Mouse (Mus musculus): ENCODE data around the gene Rbak. TPM values are rescaled to one million over a fixed set of nuclear protein-coding genes. Genes with fewer than 3 reads are reported as not detected.

Rbak gene
- polyA plus RNA-seq, 1 experiment, result 10.0 TPM

- peak; percentile 21; the same call in 1 of the 2 replicates for TF ChIP-seq CTCF (IDR thresholded peaks at IDR 0.05; ENCODE audit: extremely low read depth, insufficient read depth, low read length)
- no peak for TF ChIP-seq POLR2A (IDR thresholded peaks at IDR 0.05; ENCODE audit: extremely low read depth, insufficient read depth, low read length)
- no peak overlapping the region; the same call in 1 of the 2 replicates for H3K4me3 ChIP-seq (ENCODE audit: insufficient read depth, low read length)
- H3K4me1 ChIP-seq (ENCODE audit: control insufficient read depth, insufficient read depth, low read length), result no peaks in the 10 kb centered on the region
Measured at GRCm38 (mm10) chr5:143179179-143179578, 1.4 kb downstream of the Rbak start.

GRCm38 (mm10) chr5:143177541-143178200, 2.9 kb downstream of the Rbak start:
- TF ChIP-seq POLR2A (IDR thresholded peaks at IDR 0.05; ENCODE audit: extremely low read depth, insufficient read depth, low read length), result no peak
- 0 out of 2 replicates have a peak, but pooled peaks have one; percentile 7 for TF ChIP-seq CTCF (IDR thresholded peaks at IDR 0.05; ENCODE audit: extremely low read depth, insufficient read depth, low read length)
- Histone ChIP-seq H3K4me3 (ENCODE audit: insufficient read depth, low read length) (no peak overlapping the region), H3K27ac (ENCODE audit: insufficient read depth, low read length) (no peak overlapping the region), H3K4me1 (ENCODE audit: control insufficient read depth, insufficient read depth, low read length) (no peaks in the 10 kb centered on the region)

More at GRCm38 (mm10) chr5:143179179-143179578, 1.4 kb downstream of the Rbak start:
- H3K27ac ChIP-seq (ENCODE audit: insufficient read depth, low read length), result no peak overlapping the region

DNA sequence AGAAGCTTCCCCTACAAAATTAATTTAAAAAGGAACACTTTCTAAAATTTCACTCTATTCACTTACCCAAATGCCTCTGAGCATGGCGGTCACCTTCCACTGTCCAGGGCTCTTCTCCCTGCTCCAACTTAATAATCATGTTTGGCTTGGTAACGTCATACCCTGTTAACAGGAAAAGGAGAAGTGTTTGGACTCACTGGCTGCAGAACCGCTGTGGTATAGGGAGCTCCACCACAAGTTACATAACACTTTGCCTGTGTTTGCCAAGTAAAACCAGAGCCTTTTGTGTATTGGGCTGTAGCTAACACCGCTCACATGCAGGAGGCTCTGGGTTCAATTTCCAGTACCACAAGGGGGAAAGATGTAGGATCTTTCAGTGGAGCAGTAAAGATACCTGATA, 4.6 kb downstream of the Rbak start:
- Histone ChIP-seq H3K27ac (ENCODE audit: insufficient read depth, low read length) (no peak overlapping the region), H3K4me3 (ENCODE audit: insufficient read depth, low read length) (no peak overlapping the region), H3K4me1 (ENCODE audit: control insufficient read depth, insufficient read depth, low read length) (no peaks in the 10 kb centered on the region)
- TF ChIP-seq POLR2A (IDR thresholded peaks at IDR 0.05; ENCODE audit: extremely low read depth, insufficient read depth, low read length) (no peak), CTCF (IDR thresholded peaks at IDR 0.05; ENCODE audit: extremely low read depth, insufficient read depth, low read length) (no peak)

DNA sequence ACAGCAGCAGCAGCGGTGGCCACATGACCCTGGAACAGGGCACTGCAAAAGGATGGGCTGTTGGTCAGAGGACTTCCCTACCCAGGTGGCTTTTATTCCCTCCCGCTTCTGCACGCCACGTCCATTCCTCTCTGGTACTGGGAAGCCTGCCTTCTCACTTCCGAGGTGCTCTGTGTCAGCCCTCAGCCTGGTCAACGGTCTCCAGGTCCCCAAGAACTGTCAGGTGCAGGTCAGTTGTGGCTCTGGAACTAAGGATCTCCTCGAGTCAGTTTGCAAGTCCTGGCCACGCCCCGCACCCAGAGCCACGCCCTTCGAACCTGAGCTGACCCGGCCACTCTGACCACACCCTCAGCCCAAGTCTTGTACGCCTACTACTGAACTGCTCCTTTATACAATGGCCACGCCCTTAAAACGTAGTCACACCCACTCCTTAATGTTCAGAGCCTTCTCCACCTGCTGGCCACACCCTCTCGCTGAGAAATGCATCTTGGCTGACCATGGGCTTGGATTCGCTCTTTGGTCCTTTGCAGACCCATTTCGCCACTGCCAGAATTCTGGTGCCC, 15.0 kb downstream of the Rbak start:
- Histone ChIP-seq H3K4me1 (ENCODE audit: control insufficient read depth, insufficient read depth, low read length) (no peaks in the 10 kb centered on the region), H3K27ac (ENCODE audit: insufficient read depth, low read length) (no peak overlapping the region), H3K4me3 (ENCODE audit: insufficient read depth, low read length) (no peak overlapping the region)
- no peak for TF ChIP-seq POLR2A (IDR thresholded peaks at IDR 0.05; ENCODE audit: extremely low read depth, insufficient read depth, low read length)
- no peak for TF ChIP-seq CTCF (IDR thresholded peaks at IDR 0.05; ENCODE audit: extremely low read depth, insufficient read depth, low read length)

DNA sequence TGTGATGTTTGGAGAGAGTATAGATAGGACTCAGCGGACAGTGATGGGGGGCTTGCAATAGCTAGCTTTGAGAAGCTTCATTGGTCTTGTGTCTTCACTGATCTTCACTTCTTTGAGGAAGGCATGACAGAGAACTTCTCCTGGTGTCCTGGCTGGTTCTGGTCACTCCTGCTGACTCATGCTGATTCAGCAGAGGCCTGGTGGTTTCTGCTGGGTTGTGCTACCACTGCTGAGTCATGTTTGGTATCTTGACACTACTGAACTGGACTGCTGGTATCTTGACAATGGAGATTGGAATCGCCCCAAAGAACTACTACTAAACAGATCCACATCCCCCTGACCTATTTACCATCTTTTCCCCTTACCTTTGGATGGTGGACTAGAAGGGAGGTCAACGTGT, 25.0 kb downstream of the Rbak start:
- Histone ChIP-seq H3K4me1 (ENCODE audit: control insufficient read depth, insufficient read depth, low read length) (no peaks in the 10 kb centered on the region), H3K27ac (ENCODE audit: insufficient read depth, low read length) (no peak overlapping the region), H3K4me3 (ENCODE audit: insufficient read depth, low read length) (no peak overlapping the region)
- no peak for TF ChIP-seq POLR2A (IDR thresholded peaks at IDR 0.05; ENCODE audit: extremely low read depth, insufficient read depth, low read length)
- TF ChIP-seq CTCF (IDR thresholded peaks at IDR 0.05; ENCODE audit: extremely low read depth, insufficient read depth, low read length), result no peak

GRCm38 (mm10) chr5:143153756-143154155, 26.8 kb downstream of the Rbak start:
- no peak overlapping the region for H3K4me3 ChIP-seq (ENCODE audit: insufficient read depth, low read length)
- no peak overlapping the region for H3K27ac ChIP-seq (ENCODE audit: insufficient read depth, low read length)
- TF ChIP-seq CTCF (IDR thresholded peaks at IDR 0.05; ENCODE audit: extremely low read depth, insufficient read depth, low read length), result no peak
- no peak for TF ChIP-seq POLR2A (IDR thresholded peaks at IDR 0.05; ENCODE audit: extremely low read depth, insufficient read depth, low read length)
- no peaks in the 10 kb centered on the region for H3K4me1 ChIP-seq (ENCODE audit: control insufficient read depth, insufficient read depth, low read length)

DNA sequence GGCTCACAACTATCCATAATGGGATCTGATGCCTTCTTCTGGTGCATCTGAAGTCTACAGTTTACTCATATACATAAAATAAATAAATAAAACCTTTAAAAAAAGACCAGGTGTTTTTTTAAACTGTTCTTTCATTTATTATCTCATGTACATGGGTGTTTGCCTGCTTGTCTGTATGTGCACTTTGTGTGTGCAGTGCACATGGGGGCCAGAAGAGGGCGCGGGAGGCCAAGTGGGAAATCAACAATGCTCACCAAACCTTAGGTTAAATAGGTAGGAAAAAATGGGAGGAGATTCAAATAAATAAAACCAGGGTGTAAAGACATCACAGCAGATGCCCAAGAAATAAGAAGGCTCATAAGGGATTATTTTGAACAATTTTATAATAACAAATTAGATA, 30.5 kb downstream of the Rbak start:
- Histone ChIP-seq H3K4me1 (ENCODE audit: control insufficient read depth, insufficient read depth, low read length) (no peaks in the 10 kb centered on the region), H3K4me3 (ENCODE audit: insufficient read depth, low read length) (no peak overlapping the region), H3K27ac (ENCODE audit: insufficient read depth, low read length) (no peak overlapping the region)
- no peak for TF ChIP-seq POLR2A (IDR thresholded peaks at IDR 0.05; ENCODE audit: extremely low read depth, insufficient read depth, low read length)
- no peak for TF ChIP-seq CTCF (IDR thresholded peaks at IDR 0.05; ENCODE audit: extremely low read depth, insufficient read depth, low read length)

DNA sequence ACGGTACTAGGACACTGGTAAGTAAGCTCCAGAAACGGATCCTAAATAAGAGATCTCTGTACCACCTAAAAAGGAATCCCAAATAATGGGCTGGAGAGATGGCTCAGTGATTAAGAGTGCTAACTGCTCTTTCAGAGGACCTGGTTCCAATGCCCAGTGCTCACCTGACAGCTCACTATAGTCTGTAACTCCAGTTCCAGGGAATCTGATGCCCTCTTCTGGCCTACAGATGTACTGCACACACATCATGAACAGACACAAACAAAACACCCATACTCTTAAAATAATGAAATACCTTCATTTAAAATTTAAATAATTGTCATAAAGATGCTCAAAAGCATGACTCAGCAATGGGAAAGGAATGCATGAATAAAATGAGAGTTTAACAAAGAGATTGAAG, 31.0 kb downstream of the Rbak start:
- TF ChIP-seq POLR2A (IDR thresholded peaks at IDR 0.05; ENCODE audit: extremely low read depth, insufficient read depth, low read length) (no peak), CTCF (IDR thresholded peaks at IDR 0.05; ENCODE audit: extremely low read depth, insufficient read depth, low read length) (no peak)
- Histone ChIP-seq H3K4me3 (ENCODE audit: insufficient read depth, low read length) (no peak overlapping the region), H3K27ac (ENCODE audit: insufficient read depth, low read length) (no peak overlapping the region)

GRCm38 (mm10) chr5:143148661-143149060, 31.9 kb downstream of the Rbak start:
- TF ChIP-seq CTCF (IDR thresholded peaks at IDR 0.05; ENCODE audit: extremely low read depth, insufficient read depth, low read length) (no peak), POLR2A (IDR thresholded peaks at IDR 0.05; ENCODE audit: extremely low read depth, insufficient read depth, low read length) (no peak)
- H3K4me1 ChIP-seq (ENCODE audit: control insufficient read depth, insufficient read depth, low read length), result no peaks in the 10 kb centered on the region
- H3K4me3 ChIP-seq (ENCODE audit: insufficient read depth, low read length), result no peak overlapping the region
- no peak overlapping the region for H3K27ac ChIP-seq (ENCODE audit: insufficient read depth, low read length)

More for the DNA sequence above, 31.0 kb downstream of the Rbak start:
- H3K4me1 ChIP-seq (ENCODE audit: control insufficient read depth, insufficient read depth, low read length), result no peaks in the 10 kb centered on the region

DNA sequence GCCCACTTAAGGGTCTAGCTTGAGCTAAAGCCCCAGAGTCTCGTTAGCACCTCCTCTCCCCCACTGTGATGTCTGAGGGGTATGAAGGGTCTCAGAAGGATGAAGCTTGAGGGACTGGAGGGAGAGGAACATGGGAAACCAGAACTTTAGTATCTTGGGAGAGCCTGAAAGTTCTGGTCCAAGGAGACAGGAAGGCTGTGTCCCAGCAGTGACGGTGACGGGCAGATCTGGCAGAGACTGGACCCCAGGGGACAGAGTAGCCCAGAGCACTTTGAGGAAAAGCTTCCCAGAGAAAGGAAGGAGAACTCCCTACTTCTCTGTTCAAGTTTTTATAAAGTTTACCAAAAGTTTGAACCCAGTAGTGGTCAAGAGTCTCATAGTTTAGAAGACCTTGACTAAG, 33.1 kb downstream of the Rbak start, which contains the start of gene Olfr718-ps1:
Gene Olfr718-ps1 (minus strand): TSS at position 101 of the 400 bp plus-strand sequence.
- Histone ChIP-seq H3K4me3 (ENCODE audit: insufficient read depth, low read length) (no peak within 1 kb of the TSS), H3K4me1 (ENCODE audit: control insufficient read depth, insufficient read depth, low read length) (no peaks in the 10 kb centered on the region), H3K27ac (ENCODE audit: insufficient read depth, low read length) (no peak within 1 kb of the TSS)
- no peak for TF ChIP-seq POLR2A (IDR thresholded peaks at IDR 0.05; ENCODE audit: extremely low read depth, insufficient read depth, low read length)
- TF ChIP-seq CTCF (IDR thresholded peaks at IDR 0.05; ENCODE audit: extremely low read depth, insufficient read depth, low read length), result no peak

All from cortical plate, adult 2 months (tissue).